Mouse (Mus musculus): ENCODE measurements around the gene Fbxo2. TPM values are rescaled to one million over a fixed set of nuclear protein-coding genes. Genes with fewer than 3 reads are reported as not detected.

Fbxo2 gene
- polyA plus RNA-seq, 1 experiment from 2014 or later, result 3.2 TPM

GRCm38 (mm10) chr4:148121362-148121761 lies 39.1 kb upstream of the Fbxo2 start:
- DNase-seq (peak; percentile 77), ATAC-seq (ENCODE audit: low FRiP score, low TSS enrichment) (peak; percentile 46)
- Histone ChIP-seq H3K4me2 (ENCODE audit: low read length) (no peak overlapping the region), H3K4me3 (replicated peaks; ENCODE audit: low read depth, low read length) (no peak overlapping the region), H3K27me3 (ENCODE audit: control insufficient read depth, insufficient read depth, low read length) (no peaks in the 10 kb centered on the region), H3K9me3 (ENCODE audit: control insufficient read depth, low read length) (no peaks in the 10 kb centered on the region), H3K4me1 (ENCODE audit: control insufficient read depth, insufficient read depth, low read length) (peaks cover 13% of the 10 kb centered on the region; the same call in 1 of the 2 replicates), H3K36me3 (ENCODE audit: control insufficient read depth, insufficient read depth, low read length) (no peaks in the 10 kb centered on the region), H3K9ac (replicated peaks; ENCODE audit: low read length) (no peak overlapping the region), H3K27ac (replicated peaks; ENCODE audit: low read depth, low read length) (peak overlapping the region; percentile 64)
- 66% methylated on average over 4 of the region's 4 CpGs for WGBS

- no peaks in the 10 kb centered on the region for H3K27me3 ChIP-seq (ENCODE audit: control insufficient read depth, insufficient read depth, low read length)
- peak; percentile 80 for ATAC-seq (ENCODE audit: low FRiP score, low TSS enrichment)
- H3K36me3 ChIP-seq (ENCODE audit: control insufficient read depth, insufficient read depth, low read length), result no peaks in the 10 kb centered on the region
- no peak overlapping the region for H3K4me2 ChIP-seq (ENCODE audit: low read length)
- H3K9ac ChIP-seq (replicated peaks; ENCODE audit: low read length), result no peak overlapping the region; the same call in 1 of the 2 replicates
- no peak overlapping the region for H3K4me3 ChIP-seq (replicated peaks; ENCODE audit: low read depth, low read length)
- WGBS, result 4% methylated on average over 6 of the region's 6 CpGs
- DNase-seq, result peak; percentile 69
- H3K27ac ChIP-seq (replicated peaks; ENCODE audit: low read depth, low read length), result peak overlapping the region; percentile 64
- peaks cover 18% of the 10 kb centered on the region for H3K4me1 ChIP-seq (ENCODE audit: control insufficient read depth, insufficient read depth, low read length)
- H3K9me3 ChIP-seq (ENCODE audit: control insufficient read depth, low read length), result no peaks in the 10 kb centered on the region
Observed at GRCm38 (mm10) chr4:148121982-148122693, 38.3 kb upstream of the Fbxo2 start.

- 66% methylated on average over 3 of the region's 3 CpGs for WGBS
- ATAC-seq (ENCODE audit: low FRiP score, low TSS enrichment) (no peak), DNase-seq (no peak)
- Histone ChIP-seq H3K9me3 (ENCODE audit: control insufficient read depth, low read length) (no peaks in the 10 kb centered on the region), H3K4me2 (ENCODE audit: low read length) (no peak overlapping the region), H3K4me1 (ENCODE audit: control insufficient read depth, insufficient read depth, low read length) (peaks cover 23% of the 10 kb centered on the region), H3K27me3 (ENCODE audit: control insufficient read depth, insufficient read depth, low read length) (no peaks in the 10 kb centered on the region), H3K4me3 (replicated peaks; ENCODE audit: low read depth, low read length) (no peak overlapping the region), H3K9ac (replicated peaks; ENCODE audit: low read length) (no peak overlapping the region), H3K27ac (replicated peaks; ENCODE audit: low read depth, low read length) (peak overlapping the region; percentile 64; the same call in 1 of the 2 replicates), H3K36me3 (ENCODE audit: control insufficient read depth, insufficient read depth, low read length) (no peaks in the 10 kb centered on the region)
Observed at GRCm38 (mm10) chr4:148122694-148123066, 37.7 kb upstream of the Fbxo2 start.

GRCm38 (mm10) chr4:148128241-148128640 lies 32.2 kb upstream of the Fbxo2 start:
- no peak for DNase-seq
- H3K4me1 ChIP-seq (ENCODE audit: control insufficient read depth, insufficient read depth, low read length), result peaks cover 45% of the 10 kb centered on the region
- 58% methylated on average over 1 of the region's 1 CpGs for WGBS
- no peaks in the 10 kb centered on the region for H3K36me3 ChIP-seq (ENCODE audit: control insufficient read depth, insufficient read depth, low read length)
- peak overlapping the region; percentile 98 for H3K9ac ChIP-seq (replicated peaks; ENCODE audit: low read length)
- peak overlapping the region; percentile 99 for H3K27ac ChIP-seq (replicated peaks; ENCODE audit: low read depth, low read length)
- no peaks in the 10 kb centered on the region for H3K9me3 ChIP-seq (ENCODE audit: control insufficient read depth, low read length)
- ATAC-seq (ENCODE audit: low FRiP score, low TSS enrichment), result no peak
- peak overlapping the region; percentile 67 for H3K4me2 ChIP-seq (ENCODE audit: low read length)
- peak overlapping the region; percentile 78 for H3K4me3 ChIP-seq (replicated peaks; ENCODE audit: low read depth, low read length)
- no peaks in the 10 kb centered on the region for H3K27me3 ChIP-seq (ENCODE audit: control insufficient read depth, insufficient read depth, low read length)

- peak overlapping the region; percentile 99 for H3K27ac ChIP-seq (replicated peaks; ENCODE audit: low read depth, low read length)
- ATAC-seq (ENCODE audit: low FRiP score, low TSS enrichment), result no peak
- DNase-seq, result no peak
- peaks cover 45% of the 10 kb centered on the region for H3K4me1 ChIP-seq (ENCODE audit: control insufficient read depth, insufficient read depth, low read length)
- peak overlapping the region; percentile 98 for H3K9ac ChIP-seq (replicated peaks; ENCODE audit: low read length)
- no peaks in the 10 kb centered on the region for H3K27me3 ChIP-seq (ENCODE audit: control insufficient read depth, insufficient read depth, low read length)
- peak overlapping the region; percentile 78 for H3K4me3 ChIP-seq (replicated peaks; ENCODE audit: low read depth, low read length)
- H3K36me3 ChIP-seq (ENCODE audit: control insufficient read depth, insufficient read depth, low read length), result no peaks in the 10 kb centered on the region
- 65% methylated on average over 2 of the region's 2 CpGs for WGBS
- peak overlapping the region; percentile 67 for H3K4me2 ChIP-seq (ENCODE audit: low read length)
- no peaks in the 10 kb centered on the region for H3K9me3 ChIP-seq (ENCODE audit: control insufficient read depth, low read length)
Observed at GRCm38 (mm10) chr4:148128672-148129071, 31.7 kb upstream of the Fbxo2 start.

- H3K36me3 ChIP-seq (ENCODE audit: control insufficient read depth, insufficient read depth, low read length), result no peaks in the 10 kb centered on the region
- H3K27ac ChIP-seq (replicated peaks; ENCODE audit: low read depth, low read length), result peak within 1 kb of the TSS; percentile 99
- no peaks in the 10 kb centered on the region for H3K27me3 ChIP-seq (ENCODE audit: control insufficient read depth, insufficient read depth, low read length)
- H3K9me3 ChIP-seq (ENCODE audit: control insufficient read depth, low read length), result no peaks in the 10 kb centered on the region
- DNase-seq (peak; percentile 65), ATAC-seq (ENCODE audit: low FRiP score, low TSS enrichment) (peak; percentile 1; the same call in 1 of the 2 replicates)
- H3K4me3 ChIP-seq (replicated peaks; ENCODE audit: low read depth, low read length), result peak within 1 kb of the TSS; percentile 78
- under 1% methylated on average over 18 of the region's 18 CpGs for WGBS
- peak within 1 kb of the TSS; percentile 67 for H3K4me2 ChIP-seq (ENCODE audit: low read length)
- H3K9ac ChIP-seq (replicated peaks; ENCODE audit: low read length), result peak within 1 kb of the TSS; percentile 98
- peaks cover 45% of the 10 kb centered on the region for H3K4me1 ChIP-seq (ENCODE audit: control insufficient read depth, insufficient read depth, low read length)
Observed at GRCm38 (mm10) chr4:148130133-148130532, 30.3 kb upstream of the Fbxo2 start, which contains the start of gene Mad2l2. Gene Mad2l2, plus strand, starts transcription at chr4:148130384.

- ATAC-seq (ENCODE audit: low FRiP score, low TSS enrichment), result peak; percentile 86
- peak; percentile 90 for DNase-seq
- H3K27ac ChIP-seq (replicated peaks; ENCODE audit: low read depth, low read length), result peak within 1 kb of the TSS; percentile 99
- H3K4me2 ChIP-seq (ENCODE audit: low read length), result peak within 1 kb of the TSS; percentile 67
- H3K36me3 ChIP-seq (ENCODE audit: control insufficient read depth, insufficient read depth, low read length), result no peaks in the 10 kb centered on the region
- peaks cover 45% of the 10 kb centered on the region for H3K4me1 ChIP-seq (ENCODE audit: control insufficient read depth, insufficient read depth, low read length)
- peak within 1 kb of the TSS; percentile 98 for H3K9ac ChIP-seq (replicated peaks; ENCODE audit: low read length)
- under 1% methylated on average over 79 of the region's 87 CpGs for WGBS
- H3K4me3 ChIP-seq (replicated peaks; ENCODE audit: low read depth, low read length), result peak within 1 kb of the TSS; percentile 78
- H3K27me3 ChIP-seq (ENCODE audit: control insufficient read depth, insufficient read depth, low read length), result no peaks in the 10 kb centered on the region
- H3K9me3 ChIP-seq (ENCODE audit: control insufficient read depth, low read length), result no peaks in the 10 kb centered on the region
Observed at GRCm38 (mm10) chr4:148130561-148131413, 29.6 kb upstream of the Fbxo2 start, which contains the start of gene Draxin. Gene Draxin, minus strand, starts transcription at chr4:148130698.

GRCm38 (mm10) chr4:148131497-148132081 lies 28.8 kb upstream of the Fbxo2 start:
- no peaks in the 10 kb centered on the region for H3K27me3 ChIP-seq (ENCODE audit: control insufficient read depth, insufficient read depth, low read length)
- peak overlapping the region; percentile 78 for H3K4me3 ChIP-seq (replicated peaks; ENCODE audit: low read depth, low read length)
- H3K27ac ChIP-seq (replicated peaks; ENCODE audit: low read depth, low read length), result peak overlapping the region; percentile 99
- peak; percentile 52 for ATAC-seq (ENCODE audit: low FRiP score, low TSS enrichment)
- peak; percentile 68 for DNase-seq
- H3K4me2 ChIP-seq (ENCODE audit: low read length), result peak overlapping the region; percentile 67
- H3K4me1 ChIP-seq (ENCODE audit: control insufficient read depth, insufficient read depth, low read length), result peaks cover 44% of the 10 kb centered on the region
- WGBS, result under 1% methylated on average over 21 of the region's 21 CpGs
- H3K9me3 ChIP-seq (ENCODE audit: control insufficient read depth, low read length), result no peaks in the 10 kb centered on the region
- H3K9ac ChIP-seq (replicated peaks; ENCODE audit: low read length), result peak overlapping the region; percentile 98
- H3K36me3 ChIP-seq (ENCODE audit: control insufficient read depth, insufficient read depth, low read length), result no peaks in the 10 kb centered on the region

Data from midbrain, embryonic 14.5 days (tissue).